Mouse (Mus musculus) liver, postnatal 0 days (tissue): ENCODE data around the gene Tnfrsf12a.

Experiments used
- CTCF ChIP-seq: sonication (generic); IDR thresholded peaks from 2 replicates; pipeline ENCODE4 v1.5.1; 2016; ENCODE audit warnings: antibody characterized with exemption, low read depth
- EP300 ChIP-seq: IDR thresholded peaks from 2 replicates; pipeline ENCODE4 v1.6.1; 2016; ENCODE audit warnings: antibody characterized with exemption, low read depth, mild to moderate bottlenecking

- TF ChIP-seq CTCF (no peak), EP300 (no peak)
Measured at GRCm38 (mm10) chr17:23717003-23717402, 39.7 kb upstream of the Tnfrsf12a start.
